In genomic region chr1:167446516-167446915, GRCm38 (mm10) we compare ENCODE assay signal across 17 mouse cellular contexts. TPM values are rescaled to one million over a fixed set of nuclear protein-coding genes. Genes with fewer than 3 reads are reported as not detected.
A peak's percentile ranks its signal among the peaks of the same experiment; 100 is the strongest.
DNase-seq lines count a peak whose midpoint lies in the region; ATAC-seq lines count a peak whose summit lies in the region.
"Had no signal": no experiment of that assay in that cellular context is flagged by ENCODE, and none has a peak within 500 bp of the region (broad histone marks: within the 10 kb centered on the region; RNA-seq: fewer than 3 reads in every experiment).

No protein-coding gene starts in this region.

- H3K4me1 ChIP-seq in liver, embryonic 15.5 days (replicated peaks): peaks cover 29% of the 10 kb centered on the region
- peaks cover 10% of the 10 kb centered on the region for H3K4me1 ChIP-seq in hindbrain, embryonic 10.5 days (replicated peaks)
- H3K4me1 ChIP-seq in kidney, embryonic 14.5 days (ENCODE audit: control insufficient read depth, insufficient read depth, low read length): no peaks in the 10 kb centered on the region
- H3K4me1 ChIP-seq: limb, embryonic 13.5 days had no signal

- DNase-seq in thymus, postnatal 4 days: peak; percentile 15
- no peak for DNase-seq in thymus, postnatal 36 days
- DNase-seq in c-Kit-positive CD71-positive TER-119-positive erythroid progenitor cells, embryonic 14.5 days (ENCODE audit: low spot score): peak; percentile 22
- no peak for DNase-seq in hindbrain, embryonic 10.5 days (ENCODE audit: low spot score)
- DNase-seq in lung, postnatal 4 days: no peak
- DNase-seq: adrenal gland, postnatal 10 days; cerebellum, adult 9-11 months; heart, postnatal 36 days; right cerebral cortex, postnatal 4 days had no signal

- H3K4me2 ChIP-seq in liver, embryonic 15.5 days: no peak overlapping the region
- H3K4me2 ChIP-seq in kidney, embryonic 14.5 days (replicated peaks; ENCODE audit: low read depth, low read length): no peak overlapping the region
- H3K4me2 ChIP-seq: forebrain, embryonic 15.5 days; limb, embryonic 13.5 days; neural tube, embryonic 13.5 days had no signal

- H3K27me3 ChIP-seq in liver, embryonic 15.5 days: no peaks in the 10 kb centered on the region
- H3K27me3 ChIP-seq in hindbrain, embryonic 10.5 days (ENCODE audit: insufficient read depth, poor library complexity, severe bottlenecking): 0 out of 2 replicates have a peak, but pooled peaks cover 5% of the 10 kb centered on the region
- H3K27me3 ChIP-seq in kidney, embryonic 14.5 days (ENCODE audit: control insufficient read depth, insufficient read depth, low read length): no peaks in the 10 kb centered on the region
- H3K27me3 ChIP-seq: forebrain, embryonic 15.5 days; neural tube, embryonic 13.5 days had no signal

- no peaks in the 10 kb centered on the region for H3K36me3 ChIP-seq in liver, embryonic 15.5 days (replicated peaks)
- H3K36me3 ChIP-seq in hindbrain, embryonic 10.5 days: no peaks in the 10 kb centered on the region
- H3K36me3 ChIP-seq in kidney, embryonic 14.5 days (ENCODE audit: control insufficient read depth, insufficient read depth, low read length): no peaks in the 10 kb centered on the region
- H3K36me3 ChIP-seq: forebrain, embryonic 15.5 days; limb, embryonic 13.5 days; neural tube, embryonic 13.5 days had no signal

- no peak overlapping the region for H3K27ac ChIP-seq in liver, embryonic 15.5 days (replicated peaks)
- H3K27ac ChIP-seq in hindbrain, embryonic 10.5 days: no peak overlapping the region
- H3K27ac ChIP-seq in kidney, embryonic 14.5 days (ENCODE audit: low read depth, low read length): no peak overlapping the region
- H3K27ac ChIP-seq: limb, embryonic 13.5 days; neural tube, embryonic 13.5 days had no signal

- H3K9me3 ChIP-seq in liver, embryonic 15.5 days (replicated peaks): no peaks in the 10 kb centered on the region; the same call in 1 of the 2 replicates
- no peaks in the 10 kb centered on the region for H3K9me3 ChIP-seq in hindbrain, embryonic 10.5 days
- H3K9me3 ChIP-seq in kidney, embryonic 14.5 days (ENCODE audit: control insufficient read depth, low read length): no peaks in the 10 kb centered on the region
- H3K9me3 ChIP-seq: forebrain, embryonic 15.5 days; limb, embryonic 13.5 days; neural tube, embryonic 13.5 days had no signal

- no peak overlapping the region for H3K9ac ChIP-seq in liver, embryonic 15.5 days
- no peak overlapping the region for H3K9ac ChIP-seq in kidney, embryonic 14.5 days (ENCODE audit: low read depth, low read length)
- H3K9ac ChIP-seq: forebrain, embryonic 15.5 days; limb, embryonic 13.5 days; neural tube, embryonic 13.5 days had no signal

- 77% methylated on average over 6 of the region's 6 CpGs for WGBS in liver, embryonic 15.5 days (ENCODE audit: insufficient replicate concordance)
- WGBS in hindbrain, embryonic 10.5 days: 81% methylated on average over 6 of the region's 6 CpGs
- WGBS in kidney, embryonic 14.5 days: 81% methylated on average over 6 of the region's 6 CpGs

- 0 out of 2 replicates have a peak, but pooled peaks have one; percentile 38 for ATAC-seq in liver, embryonic 15.5 days (ENCODE audit: insufficient read depth)
- ATAC-seq in kidney, embryonic 14.5 days (ENCODE audit: low FRiP score, low TSS enrichment): no peak
- ATAC-seq: forebrain, embryonic 15.5 days; inflammation-experienced regulatory T-cells, adult 6 months; lung, postnatal 0 days had no signal

- no peak overlapping the region for H3K4me3 ChIP-seq in liver, embryonic 15.5 days (replicated peaks)
- no peak overlapping the region for H3K4me3 ChIP-seq in hindbrain, embryonic 10.5 days
- no peak overlapping the region for H3K4me3 ChIP-seq in kidney, embryonic 14.5 days (ENCODE audit: low read length)
- H3K4me3 ChIP-seq: forebrain, embryonic 15.5 days; limb, embryonic 13.5 days; neural tube, embryonic 13.5 days had no signal

RNA-seq across cellular contexts. Expression of gene Lrrc52, which starts 20.1 kb away (rescaled TPM):
- not detected in 2 replicates for polyA plus RNA-seq in liver, embryonic 15.5 days (2015; fragmentation: Nextera tagmentation; extraction: Ambion mirVana)
- not detected in 2 replicates for polyA plus RNA-seq in hindbrain, embryonic 10.5 days (2016; fragmentation: Nextera tagmentation; extraction: Ambion mirVana)
- not detected in 2 replicates for polyA plus RNA-seq in kidney, embryonic 14.5 days (2014; fragmentation: Nextera tagmentation; extraction: Ambion mirVana)
- polyA plus RNA-seq: forebrain, embryonic 15.5 days; inflammation-experienced regulatory T-cells, adult 6 months; kidney, embryonic 16.5 days; neural tube, embryonic 13.5 days had no signal

RNA-seq across cellular contexts. Expression of gene Mgst3, which starts 52.9 kb away (rescaled TPM):
- 392 and 404 TPM in 2 replicates for polyA plus RNA-seq in liver, embryonic 15.5 days (2015; fragmentation: Nextera tagmentation; extraction: Ambion mirVana)
- polyA plus RNA-seq in hindbrain, embryonic 10.5 days (2016; fragmentation: Nextera tagmentation; extraction: Ambion mirVana): 74.5 and 83.9 TPM in 2 replicates
- 41.6 and 46.7 TPM in 2 replicates for polyA plus RNA-seq in kidney, embryonic 14.5 days (2014; fragmentation: Nextera tagmentation; extraction: Ambion mirVana)

Comparison
In these comparisons a context has a peak if more than half of its experiments do, and no peak if none do; other contexts are left out.
1. DNase-seq: peak in thymus, postnatal 4 days (single experiment) and c-Kit-positive CD71-positive TER-119-positive erythroid progenitor cells, embryonic 14.5 days (single experiment); none in thymus, postnatal 36 days (0 of 2), hindbrain, embryonic 10.5 days (single experiment) and lung, postnatal 4 days (0 of 2).